Mouse (Mus musculus) myocyte (in vitro differentiated cells): ENCODE measurements at regions not wholly inside any gene's neighbourhood (a gene's known extent, or its start where the extent isn't known, plus 50 kb on each side); places are given as distances from the start of the nearest gene placed in this dataset.

ENCODE experiments used
- H3K27me3 ChIP-seq: one replicate; pipeline ENCODE4 v1.6.1; 2011; ENCODE audit not compliant: control insufficient read depth, insufficient read depth, insufficient read length
- H3K36me3 ChIP-seq: one replicate; pipeline ENCODE4 v1.6.1; 2011; ENCODE audit not compliant: control insufficient read depth, insufficient read depth
- H3K4me2 ChIP-seq: one replicate; pipeline ENCODE4 v1.6.1; 2011; ENCODE audit warnings: low read depth, control low read depth
- H3K4me3 ChIP-seq: one replicate; pipeline ENCODE4 v1.5.1; 2011; ENCODE audit warnings: mild to moderate bottlenecking, control low read depth, moderate library complexity
- H3K79me2 ChIP-seq: one replicate; pipeline ENCODE4 v1.6.1; 2011; ENCODE audit not compliant: control insufficient read depth, insufficient read depth
- H3ac ChIP-seq: one replicate; pipeline ENCODE4 v1.6.1; 2011; ENCODE audit not compliant: control insufficient read depth, insufficient read length
- CEBPB ChIP-seq: IDR thresholded peaks from 2 replicates; pipeline ENCODE4 v1.6.1; 2011; ENCODE audit warnings: mild to moderate bottlenecking, moderate library complexity; ENCODE audit not compliant: poor library complexity, insufficient read depth, severe bottlenecking
- E2F4 ChIP-seq: IDR thresholded peaks from one replicate; pipeline ENCODE4 v1.6.1; 2011; ENCODE audit warnings: mild to moderate bottlenecking, control low read depth, moderate library complexity; ENCODE audit not compliant: insufficient read depth
- MAX ChIP-seq: IDR thresholded peaks from one replicate; pipeline ENCODE4 v1.6.1; 2011; ENCODE audit warnings: low read depth, mild to moderate bottlenecking, control low read depth
- MYOD1 ChIP-seq, 3 experiments: IDR thresholded peaks; one replicate each; pipeline ENCODE4 v1.6.1; 2011; ENCODE audit warnings: control low read depth in 2 of 3, low read depth in 2 of 3, mild to moderate bottlenecking in 2 of 3, moderate library complexity in 1 of 3; ENCODE audit not compliant: insufficient read length in 2 of 3, control insufficient read depth in 1 of 3
- MYOG ChIP-seq, 3 experiments: IDR thresholded peaks; one replicate each; pipeline ENCODE4 v1.6.1; 2011; ENCODE audit warnings: control low read depth in 2 of 3, low read depth in 2 of 3, mild to moderate bottlenecking in 2 of 3; ENCODE audit not compliant: insufficient read length in 2 of 3, control insufficient read depth in 1 of 3, insufficient read depth in 1 of 3
- POLR2A ChIP-seq: IDR thresholded peaks from one replicate; pipeline ENCODE4 v1.6.1; 2011; ENCODE audit warnings: low read depth, mild to moderate bottlenecking, control low read depth, moderate library complexity; ENCODE audit not compliant: insufficient read length
- POLR2AphosphoS2 ChIP-seq: IDR thresholded peaks from one replicate; pipeline ENCODE4 v1.6.1; 2011; ENCODE audit warnings: low read depth, control low read depth; ENCODE audit not compliant: insufficient read length
- REST ChIP-seq: IDR thresholded peaks from one replicate; pipeline ENCODE4 v1.6.1; 2011; ENCODE audit warnings: mild to moderate bottlenecking, control low read depth, moderate library complexity; ENCODE audit not compliant: insufficient read depth, insufficient read length
- SRF ChIP-seq: IDR thresholded peaks from one replicate; pipeline ENCODE4 v1.6.1; 2011; ENCODE audit warnings: low read depth; ENCODE audit not compliant: control insufficient read depth, insufficient read length
- TCF12 ChIP-seq: IDR thresholded peaks from one replicate; pipeline ENCODE4 v1.6.1; 2011; ENCODE audit warnings: mild to moderate bottlenecking, control low read depth; ENCODE audit not compliant: poor library complexity, insufficient read depth, severe bottlenecking
- TCF3 ChIP-seq: IDR thresholded peaks from one replicate; pipeline ENCODE4 v1.6.1; 2011; ENCODE audit warnings: low read depth, control low read depth; ENCODE audit not compliant: insufficient read length
- USF1 ChIP-seq: IDR thresholded peaks from one replicate; pipeline ENCODE4 v1.6.1; 2011; ENCODE audit warnings: low read depth, mild to moderate bottlenecking, control low read depth, moderate library complexity

DNA sequence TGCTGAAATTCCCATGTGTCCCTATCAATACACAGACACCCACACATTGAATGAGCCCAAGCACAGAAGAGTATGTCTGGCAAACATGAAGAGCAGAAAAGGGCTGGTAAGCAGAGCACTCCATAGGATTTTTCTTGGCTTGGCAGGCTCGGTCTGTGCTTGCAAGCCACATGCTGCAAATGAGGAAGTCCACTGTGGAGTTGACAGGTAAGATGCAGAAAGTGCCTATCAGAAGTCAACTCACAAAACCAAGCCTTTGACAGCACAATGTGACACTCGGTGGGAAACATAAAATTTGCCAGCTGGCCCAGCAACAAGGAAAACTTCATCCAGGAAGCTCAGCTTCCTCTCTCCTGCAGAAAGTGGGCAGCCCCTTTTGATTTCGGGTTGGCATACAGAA, 722.7 kb downstream of the 1700064H15Rik start:
- H3K27me3 ChIP-seq, result no peaks in the 10 kb centered on the region
- no peak overlapping the region for H3K4me3 ChIP-seq
- H3K36me3 ChIP-seq, result no peaks in the 10 kb centered on the region

DNA sequence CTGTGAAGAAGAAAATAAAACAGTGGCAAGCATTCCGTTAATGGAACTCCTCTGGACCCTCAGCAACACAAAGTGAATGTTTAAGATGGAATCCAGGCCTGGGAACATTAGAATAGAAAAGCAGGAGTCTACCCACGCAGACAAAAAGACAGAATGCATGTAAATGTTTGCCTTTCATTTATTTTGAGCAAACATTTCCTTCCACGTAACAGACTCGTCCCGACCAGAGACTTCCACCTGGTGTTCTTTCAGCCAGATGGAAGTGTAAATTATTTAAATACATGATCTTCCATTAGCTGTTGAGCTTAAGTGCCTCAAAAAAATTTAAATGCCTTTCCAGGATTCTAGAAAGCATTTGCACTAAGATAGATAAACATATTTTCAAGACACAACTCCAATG, 722.3 kb downstream of the 1700064H15Rik start:
- TF ChIP-seq TCF3, result no peak
- no peak for TF ChIP-seq SRF
- TF ChIP-seq MAX, result no peak
- Histone ChIP-seq H3K79me2 (no peaks in the 10 kb centered on the region), H3K27me3 (no peaks in the 10 kb centered on the region), H3K4me3 (no peak overlapping the region), H3K4me2 (no peak overlapping the region), H3ac (no peak overlapping the region), H3K36me3 (no peaks in the 10 kb centered on the region)

More for the DNA sequence above, 722.7 kb downstream of the 1700064H15Rik start:
- no peaks in the 10 kb centered on the region for H3K79me2 ChIP-seq
- no peak for TF ChIP-seq TCF3
- H3K4me2 ChIP-seq, result no peak overlapping the region
- H3ac ChIP-seq, result no peak overlapping the region

DNA sequence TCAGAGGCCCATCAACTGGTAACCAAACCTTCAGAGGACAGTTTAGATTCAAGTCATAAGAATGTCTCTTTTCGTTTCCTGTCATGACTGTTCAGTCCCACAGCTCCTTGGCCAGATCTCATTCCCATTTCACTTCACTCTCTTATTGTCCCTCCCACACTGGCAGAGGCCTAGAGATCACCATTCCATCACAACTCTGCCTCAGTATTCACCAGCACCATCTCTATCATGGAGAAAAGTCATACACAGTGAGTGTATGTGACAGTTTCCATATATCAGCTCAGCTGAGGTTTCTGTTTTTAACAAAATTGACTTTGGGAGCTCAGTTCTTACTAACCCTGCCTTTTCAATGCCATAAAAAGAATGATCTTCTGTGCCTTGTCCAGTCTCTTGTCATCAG, 719.7 kb downstream of the 1700064H15Rik start:
- TF ChIP-seq POLR2AphosphoS2, result no peak
- no peak for TF ChIP-seq E2F4
- no peak for TF ChIP-seq REST
- TF ChIP-seq CEBPB, result no peak
- no peak for TF ChIP-seq MAX
- TF ChIP-seq TCF12, result no peak
- TF ChIP-seq TCF3, result no peak
- no peak for TF ChIP-seq SRF
- TF ChIP-seq MYOG (IDR thresholded peaks at IDR 0.05; ENCODE audit: control insufficient read depth in 1 of 3, insufficient read depth in 1 of 3, insufficient read length in 2 of 3, low read depth in 2 of 3), result no peak
- TF ChIP-seq POLR2A, result no peak
- no peak for TF ChIP-seq USF1
- no peak for TF ChIP-seq MYOD1 (IDR thresholded peaks at IDR 0.05; ENCODE audit: control insufficient read depth in 1 of 3, insufficient read length in 2 of 3, low read depth in 2 of 3)
- H3K4me3 ChIP-seq, result no peak overlapping the region
- H3K36me3 ChIP-seq, result no peaks in the 10 kb centered on the region
- no peaks in the 10 kb centered on the region for H3K79me2 ChIP-seq
- H3K27me3 ChIP-seq, result no peaks in the 10 kb centered on the region
- H3ac ChIP-seq, result no peak overlapping the region
- H3K4me2 ChIP-seq, result no peak overlapping the region

DNA sequence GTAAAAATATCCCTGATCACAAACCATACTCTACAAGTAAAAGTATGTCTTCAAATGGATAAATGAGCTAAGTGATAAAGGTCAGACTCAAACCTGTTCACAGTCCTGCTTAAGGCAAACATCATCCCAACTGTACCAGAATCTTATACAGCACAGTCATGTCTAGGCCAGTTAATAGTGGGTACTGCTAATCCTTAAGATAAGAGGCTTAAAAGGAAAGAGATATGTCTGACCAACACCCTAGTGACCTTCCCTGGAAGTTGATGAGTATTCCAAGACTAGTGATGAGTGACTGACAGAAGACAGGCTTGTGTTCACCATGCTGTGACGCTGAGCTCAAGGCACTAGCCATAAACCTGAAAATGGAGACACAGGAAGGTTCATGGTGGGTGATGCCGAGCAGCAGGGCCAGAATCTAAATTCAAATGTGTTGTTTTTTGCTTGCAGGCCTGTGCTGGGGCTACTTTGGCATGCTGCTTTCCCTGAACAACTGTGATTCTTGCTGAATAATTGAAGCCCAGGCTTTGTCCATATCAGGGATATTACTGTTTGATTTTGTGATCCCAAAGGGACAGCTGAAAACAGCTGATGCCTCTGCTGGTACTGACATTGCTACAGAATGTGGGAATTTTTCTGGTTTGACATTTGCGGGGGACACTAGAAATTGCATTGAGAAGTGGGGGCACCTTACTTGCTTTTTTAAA, 699.9 kb downstream of the 1700064H15Rik start:
- Histone ChIP-seq H3K36me3 (no peaks in the 10 kb centered on the region), H3K4me3 (no peak overlapping the region), H3K79me2 (no peaks in the 10 kb centered on the region), H3ac (no peak overlapping the region), H3K4me2 (no peak overlapping the region), H3K27me3 (no peaks in the 10 kb centered on the region)
- TF ChIP-seq MYOG (IDR thresholded peaks at IDR 0.05; ENCODE audit: control insufficient read depth in 1 of 3, insufficient read depth in 1 of 3, insufficient read length in 2 of 3, low read depth in 2 of 3) (no peak), SRF (no peak), CEBPB (no peak), USF1 (no peak), TCF3 (no peak), E2F4 (no peak), MAX (no peak), POLR2A (no peak), POLR2AphosphoS2 (no peak), MYOD1 (IDR thresholded peaks at IDR 0.05; ENCODE audit: control insufficient read depth in 1 of 3, insufficient read length in 2 of 3, low read depth in 2 of 3) (no peak), TCF12 (no peak), REST (no peak)

DNA sequence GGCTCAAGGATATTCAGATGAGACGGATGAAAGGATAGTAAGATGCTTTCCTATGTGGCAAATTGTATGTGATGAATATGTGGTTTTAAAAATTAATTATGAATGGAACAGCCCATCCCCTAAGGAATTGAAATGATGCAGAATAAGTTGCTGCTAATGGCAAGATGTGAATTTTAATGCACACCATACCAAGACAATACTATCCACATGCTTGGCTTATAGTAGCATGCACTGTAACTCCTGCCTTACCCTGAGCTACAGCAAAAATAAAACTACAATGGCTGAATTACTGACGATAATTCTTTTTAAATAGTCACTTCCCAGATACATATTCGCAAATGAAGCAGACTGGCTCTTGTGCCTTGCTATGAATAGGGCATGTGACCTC, 699.4 kb downstream of the 1700064H15Rik start:
- no peak overlapping the region for H3K4me3 ChIP-seq

More for the DNA sequence above, 699.4 kb downstream of the 1700064H15Rik start:
- Histone ChIP-seq H3K27me3 (no peaks in the 10 kb centered on the region), H3K36me3 (no peaks in the 10 kb centered on the region), H3K4me2 (no peak overlapping the region), H3ac (no peak overlapping the region), H3K79me2 (no peaks in the 10 kb centered on the region)
- TF ChIP-seq TCF3 (no peak), SRF (no peak), CEBPB (no peak), MAX (no peak), USF1 (no peak), MYOG (IDR thresholded peaks at IDR 0.05; ENCODE audit: control insufficient read depth in 1 of 3, insufficient read depth in 1 of 3, insufficient read length in 2 of 3, low read depth in 2 of 3) (no peak), POLR2A (no peak), E2F4 (no peak), POLR2AphosphoS2 (no peak), MYOD1 (IDR thresholded peaks at IDR 0.05; ENCODE audit: control insufficient read depth in 1 of 3, insufficient read length in 2 of 3, low read depth in 2 of 3) (no peak), REST (no peak), TCF12 (no peak)
